In the genomic region with DNA sequence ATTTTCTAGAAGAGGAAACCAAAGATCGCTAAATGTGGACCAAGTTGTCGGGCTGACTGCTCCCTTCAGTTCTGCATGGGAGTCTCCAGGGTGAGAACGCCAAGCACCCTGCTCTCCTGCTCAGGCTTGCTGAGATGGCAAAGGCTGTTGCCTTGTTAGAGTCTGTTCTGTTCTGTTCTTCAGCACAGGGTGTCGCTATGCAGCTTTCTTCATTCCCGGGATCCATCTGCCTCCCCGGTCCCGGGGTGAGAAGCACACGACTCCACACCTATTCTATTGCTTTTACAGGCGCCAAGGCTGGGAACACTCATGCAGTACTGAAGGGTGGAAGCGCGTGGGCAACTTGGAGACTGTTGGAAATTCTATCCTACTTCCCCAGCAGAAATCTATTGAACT, we compare ENCODE assay signal across 9 mouse cellular contexts. TPM values are rescaled to one million over a fixed set of nuclear protein-coding genes. Genes with fewer than 3 reads are reported as not detected.
DNase-seq lines count a peak whose midpoint lies in the region; ATAC-seq lines count a peak whose summit lies in the region.
"Had no signal": no experiment of that assay in that cellular context is flagged by ENCODE, and none has a peak within 500 bp of the region (broad histone marks: within the 10 kb centered on the region; RNA-seq: fewer than 3 reads in every experiment).

No protein-coding gene starts in this region.

- H3K4me1 ChIP-seq in hindbrain, embryonic 12.5 days: peaks cover 16% of the 10 kb centered on the region; the same call in 1 of the 2 replicates
- H3K4me1 ChIP-seq in neural tube, embryonic 13.5 days (replicated peaks): peaks cover 25% of the 10 kb centered on the region

- H3K9ac ChIP-seq in hindbrain, embryonic 12.5 days: no peak overlapping the region
- no peak overlapping the region for H3K9ac ChIP-seq in neural tube, embryonic 13.5 days

- H3K9me3 ChIP-seq in hindbrain, embryonic 12.5 days (replicated peaks): no peaks in the 10 kb centered on the region
- H3K9me3 ChIP-seq in neural tube, embryonic 13.5 days: no peaks in the 10 kb centered on the region

- H3K36me3 ChIP-seq in hindbrain, embryonic 12.5 days: no peaks in the 10 kb centered on the region
- H3K36me3 ChIP-seq in neural tube, embryonic 13.5 days: no peaks in the 10 kb centered on the region

- no peak overlapping the region for H3K4me2 ChIP-seq in hindbrain, embryonic 12.5 days (replicated peaks)
- H3K4me2 ChIP-seq in neural tube, embryonic 13.5 days: no peak overlapping the region

- no peaks in the 10 kb centered on the region for H3K27me3 ChIP-seq in hindbrain, embryonic 12.5 days
- H3K27me3 ChIP-seq in neural tube, embryonic 13.5 days: no peaks in the 10 kb centered on the region

- H3K4me3 ChIP-seq in hindbrain, embryonic 12.5 days: no peak overlapping the region
- no peak overlapping the region for H3K4me3 ChIP-seq in neural tube, embryonic 13.5 days

- 52% methylated on average over 11 of the region's 11 CpGs for WGBS in hindbrain, embryonic 12.5 days
- 50% methylated on average over 11 of the region's 11 CpGs for WGBS in neural tube, embryonic 13.5 days

- DNase-seq in left cerebral cortex, adult 18-20 months (ENCODE audit: low spot score in 2 of 2): peak; percentile 31 to 61
- no peak for DNase-seq in left cerebral cortex, adult 11 months (ENCODE audit: low spot score)
- peak; percentile 54 to 60 for DNase-seq in cerebellum, postnatal 10 days
- no peak for DNase-seq in spleen, postnatal 14 days (ENCODE audit: low spot score in 2 of 2)
- no peak for DNase-seq in gastrocnemius, adult 8-10 months (ENCODE audit: low spot score in 2 of 2)
- DNase-seq in urinary bladder, adult 18-20 months (ENCODE audit: low spot score in 2 of 2): no peak

- 0 out of 2 replicates have a peak, but pooled peaks have one; percentile 26 for ATAC-seq in hindbrain, embryonic 12.5 days (ENCODE audit: low FRiP score)
- peak; percentile 42; the same call in 1 of the 2 replicates for ATAC-seq in neural tube, embryonic 13.5 days (ENCODE audit: low read depth)

- H3K27ac ChIP-seq in hindbrain, embryonic 12.5 days: no peak overlapping the region
- no peak overlapping the region for H3K27ac ChIP-seq in neural tube, embryonic 13.5 days (replicated peaks)
- H3K27ac ChIP-seq: macrophage had no signal

RNA-seq across cellular contexts. Expression of gene Hmgb2, which starts 57.7 kb away (rescaled TPM):
- 1 to 10 TPM; 2.8 to 5.2 TPM for total RNA-seq in left cerebral cortex, adult 18-20 months (2021)
- polyA plus RNA-seq in hindbrain, embryonic 12.5 days (2016; fragmentation: Nextera tagmentation; extraction: Ambion mirVana): 331 and 384 TPM in 2 replicates
- polyA plus RNA-seq in neural tube, embryonic 13.5 days (2015; fragmentation: Nextera tagmentation; extraction: Ambion mirVana): 85.6 and 87.2 TPM in 2 replicates
- total RNA-seq in gastrocnemius, adult 8-10 months (2022): 1 to 10 TPM; 2.5 to 6.5 (median 4.8) TPM

Comparison
In these comparisons a context has a peak if more than half of its experiments do, and no peak if none do; other contexts are left out.
1. DNase-seq: peak in left cerebral cortex, adult 18-20 months (2 of 2) and cerebellum, postnatal 10 days (2 of 2); none in left cerebral cortex, adult 11 months (single experiment), spleen, postnatal 14 days (0 of 2), gastrocnemius, adult 8-10 months (0 of 2) and urinary bladder, adult 18-20 months (0 of 2).